Mouse (Mus musculus) thymus, postnatal 36 days (tissue): ENCODE data around the gene Nfe2l3.

Source experiments
- DNase-seq, 2 experiments: peaks; one replicate each; pipeline ENCODE4 v3.0.0; 2022; ENCODE audit warnings: mixed read lengths in 2 of 2

The Nfe2l3 gene

DNA sequence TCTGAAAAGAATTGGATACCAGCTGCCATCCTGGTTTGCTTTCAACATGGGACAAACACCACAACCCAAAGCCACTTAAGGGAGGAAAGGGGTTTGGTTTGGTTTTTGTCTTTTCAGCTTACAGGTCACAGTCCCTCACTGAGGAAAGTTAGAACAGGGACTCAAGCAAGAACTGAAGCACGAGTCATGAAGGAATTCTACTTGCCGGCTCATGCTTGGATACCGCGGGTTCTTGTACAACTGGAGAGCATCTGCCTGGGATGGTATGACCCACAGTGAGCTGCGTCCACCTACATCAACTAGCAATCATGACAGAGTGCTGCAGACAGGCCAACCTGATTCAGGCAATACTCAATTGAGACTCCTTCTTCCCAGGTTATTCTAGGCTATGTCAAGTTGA lies 54.3 kb downstream of the Nfe2l3 start:
- no peak for DNase-seq

DNA sequence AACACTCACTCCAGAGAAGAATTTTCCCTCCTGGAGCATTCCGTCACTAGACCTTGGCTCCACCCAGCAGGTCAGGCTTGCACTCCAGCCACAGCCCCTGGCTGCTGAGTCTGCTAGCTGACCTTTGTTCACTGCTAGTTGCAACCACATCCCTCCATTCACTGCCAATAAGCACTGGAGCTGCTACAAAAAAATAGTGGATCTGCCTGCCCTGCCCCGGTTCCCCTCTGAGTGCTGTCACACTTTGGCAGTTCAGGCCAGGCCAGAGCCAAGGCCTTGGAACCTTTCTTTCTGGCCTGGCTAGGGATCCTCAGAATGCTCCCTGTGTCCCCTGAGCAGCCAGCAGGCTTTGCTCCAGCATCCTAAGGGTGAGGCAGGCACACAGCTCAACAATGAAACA lies 57.3 kb downstream of the Nfe2l3 start:
- DNase-seq, result no peak

- no peak for DNase-seq
Observed at GRCm38 (mm10) chr6:51497321-51498111, 65.0 kb downstream of the Nfe2l3 start.

- no peak for DNase-seq
Observed at GRCm38 (mm10) chr6:51505671-51506070, 73.2 kb downstream of the Nfe2l3 start.

DNA sequence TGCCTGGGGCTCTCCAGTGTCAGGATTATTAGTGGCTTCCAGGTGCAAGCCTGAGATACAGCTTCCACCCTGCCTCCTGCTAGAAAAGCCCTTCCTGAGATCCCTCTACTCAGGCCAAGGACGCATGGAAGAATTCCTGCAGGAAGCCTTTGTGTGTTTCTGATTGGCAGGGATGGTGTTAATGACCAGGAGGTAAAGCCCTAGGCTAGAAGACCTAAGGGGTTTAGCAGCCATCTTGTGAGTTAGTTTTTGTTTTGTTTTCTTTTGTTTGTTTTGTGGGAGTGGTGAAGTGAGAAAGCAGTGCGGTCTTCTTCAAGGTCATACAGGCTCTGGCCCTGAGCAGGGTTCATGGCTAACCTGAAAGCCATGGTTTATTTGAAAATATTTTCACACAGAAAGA lies 75.1 kb downstream of the Nfe2l3 start:
- no peak for DNase-seq
